Mouse (Mus musculus): ENCODE results near the gene Zfp69. TPM values are rescaled to one million over a fixed set of nuclear protein-coding genes. Genes with fewer than 3 reads are reported as not detected.

The Zfp69 gene
- polyA plus RNA-seq (2012; ENCODE audit: low replicate concordance), result 4.7 and 14.5 TPM in 2 replicates

GRCm38 (mm10) chr4:120951428-120951973 lies at the start of gene Zfp69:
TSS of gene Zfp69 (minus strand) at chr4:120951699.

GRCm38 (mm10) chr4:120924554-120925299 lies 26.8 kb downstream of the Zfp69 start, which contains the start of gene Exo5:
TSS of gene Exo5 (minus strand) at chr4:120925017.

Other genes starting within 250 kb of the Zfp69 start
- gene Kcnq4, start 203.1 kb downstream of the Zfp69 start, polyA plus RNA-seq (2012; ENCODE audit: low replicate concordance), result 0.07 and 0.23 TPM in 2 replicates
- gene Nfyc, start 120.1 kb downstream of the Zfp69 start, polyA plus RNA-seq (2012; ENCODE audit: low replicate concordance), result 60.3 and 111 TPM in 2 replicates
- 16.2 and 18.0 TPM in 2 replicates for gene Rims3, start 96.9 kb downstream of the Zfp69 start, polyA plus RNA-seq (2012; ENCODE audit: low replicate concordance)
- gene Exo5, start 26.7 kb downstream of the Zfp69 start, polyA plus RNA-seq (2012; ENCODE audit: low replicate concordance), result 8.3 TPM in 2 replicates
- gene Smap2, start 65.5 kb upstream of the Zfp69 start, polyA plus RNA-seq (2012; ENCODE audit: low replicate concordance), result 65.4 and 90.4 TPM in 2 replicates
- gene Col9a2, start 87.7 kb upstream of the Zfp69 start, polyA plus RNA-seq (2012; ENCODE audit: low replicate concordance), result 0.17 and 0.93 TPM in 2 replicates
- gene Zmpste24, start 146.5 kb upstream of the Zfp69 start, polyA plus RNA-seq (2012; ENCODE audit: low replicate concordance), result 2.7 and 5.7 TPM in 2 replicates
- gene Tmco2, start 157.5 kb upstream of the Zfp69 start, polyA plus RNA-seq (2012; ENCODE audit: low replicate concordance), result not detected in 2 replicates